Mouse (Mus musculus) CH12.LX (cell line): ENCODE results near the gene Hmgn3. TPM values are rescaled to one million over a fixed set of nuclear protein-coding genes. Genes with fewer than 3 reads are reported as not detected.
A peak's percentile ranks its signal among the peaks of the same experiment; 100 is the strongest.

Experiments
- DNase-seq: peaks from one replicate; pipeline ENCODE4 v3.0.0-alpha.2; 2013; ENCODE audit errors: extremely low read depth
- H3K27ac ChIP-seq: 2 replicates; pipeline ENCODE4 v1.5.1; 2012; ENCODE audit warnings: low read depth, mild to moderate bottlenecking, control low read depth, moderate library complexity; ENCODE audit not compliant: insufficient read depth
- H3K27me3 ChIP-seq: replicated peaks from 2 replicates; pipeline ENCODE3; 2012; ENCODE audit warnings: inconsistent platforms
- H3K36me3 ChIP-seq, 2 experiments: replicated peaks in 1 of 2; 2 replicates each; pipeline versions ENCODE3 to v1.6.1; 2012; ENCODE audit warnings: inconsistent platforms in 1 of 2, low read length in 1 of 2, mild to moderate bottlenecking in 1 of 2, mixed read lengths in 1 of 2, moderate library complexity in 1 of 2; ENCODE audit not compliant: control insufficient read depth in 1 of 2, insufficient read depth in 1 of 2
- H3K4me1 ChIP-seq, 2 experiments: 2 replicates each; pipeline ENCODE4 v1.6.1; 2012; ENCODE audit warnings: inconsistent platforms in 1 of 2, moderate library complexity in 1 of 2; ENCODE audit not compliant: insufficient read depth in 2 of 2, control insufficient read depth in 1 of 2
- H3K4me2 ChIP-seq: 2 replicates; pipeline ENCODE4 v1.6.1; 2012; ENCODE audit warnings: low read depth, mild to moderate bottlenecking, control low read depth; ENCODE audit not compliant: poor library complexity, insufficient read depth, severe bottlenecking
- H3K4me3 ChIP-seq, 3 experiments: fragments of 150-350 bp in 1 of 3; sonication (generic) in 1 of 3; replicated peaks in 1 of 3; 2 replicates each; pipeline versions ENCODE3 to v1.5.1; 2011 to 2012; ENCODE audit warnings: low read depth in 2 of 3, low read length in 2 of 3, mild to moderate bottlenecking in 2 of 3, moderate library complexity in 2 of 3, control low read depth in 1 of 3, improper control_type of control experiment in 1 of 3, inconsistent platforms in 1 of 3, mixed read lengths in 1 of 3; ENCODE audit not compliant: poor library complexity in 1 of 3
- H3K79me2 ChIP-seq: replicated peaks from 2 replicates; pipeline ENCODE4 v1.6.1; 2012; ENCODE audit warnings: mild to moderate bottlenecking, moderate library complexity; ENCODE audit not compliant: control insufficient read depth, poor library complexity, insufficient read depth, severe bottlenecking; ENCODE audit errors: extremely low read depth
- H3K9ac ChIP-seq: 2 replicates; pipeline ENCODE4 v1.6.1; 2012; ENCODE audit warnings: low read depth, mild to moderate bottlenecking, control low read depth, moderate library complexity; ENCODE audit not compliant: insufficient read depth
- H3K9me3 ChIP-seq: replicated peaks from 2 replicates; pipeline ENCODE3; 2012; ENCODE audit warnings: low read length, inconsistent platforms, mixed read lengths
- CHD1 ChIP-seq: IDR thresholded peaks from 2 replicates; pipeline ENCODE4 v1.6.1; 2012; ENCODE audit warnings: low read depth, low read length, improper control_type of control experiment, inconsistent platforms
- CHD2 ChIP-seq: IDR thresholded peaks from 2 replicates; pipeline ENCODE4 v1.6.1; 2011; ENCODE audit warnings: low read length, improper control_type of control experiment
- CTCF ChIP-seq, 2 experiments: IDR thresholded peaks in 1 of 2; conservative IDR thresholded peaks in 1 of 2; 2 replicates each; pipeline ENCODE4 v1.5.1; 2011 to 2012; ENCODE audit warnings: low read depth in 2 of 2, low read length in 2 of 2, improper control_type of control experiment in 1 of 2, inconsistent platforms in 1 of 2, mild to moderate bottlenecking in 1 of 2, moderate library complexity in 1 of 2
- E2F4 ChIP-seq: IDR thresholded peaks from 2 replicates; pipeline ENCODE4 v1.6.1; 2011; ENCODE audit warnings: low read depth, low read length, improper control_type of control experiment; ENCODE audit not compliant: insufficient replicate concordance
- ELF1 ChIP-seq: IDR thresholded peaks from 2 replicates; pipeline ENCODE4 v1.6.1; 2014; ENCODE audit warnings: low read depth, mild to moderate bottlenecking, inconsistent platforms, low read length, improper control_type of control experiment
- EP300 ChIP-seq: IDR thresholded peaks from 2 replicates; pipeline ENCODE4 v1.6.1; 2011; ENCODE audit warnings: low read length, improper control_type of control experiment
- ETS1 ChIP-seq: conservative IDR thresholded peaks from 2 replicates; pipeline ENCODE4 v1.6.1; 2012; ENCODE audit warnings: low read depth, mild to moderate bottlenecking, inconsistent platforms, low read length, improper control_type of control experiment, moderate library complexity
- HCFC1 ChIP-seq: IDR thresholded peaks from 2 replicates; pipeline ENCODE4 v1.6.1; 2012; ENCODE audit warnings: low read depth, mild to moderate bottlenecking, inconsistent platforms, low read length, improper control_type of control experiment
- IRF4 ChIP-seq: IDR thresholded peaks from 2 replicates; pipeline ENCODE4 v1.6.1; 2014; ENCODE audit warnings: low read depth, mild to moderate bottlenecking, inconsistent platforms, low read length, improper control_type of control experiment
- JUN ChIP-seq: IDR thresholded peaks from 2 replicates; pipeline ENCODE4 v1.6.1; 2011; ENCODE audit warnings: low read depth, mild to moderate bottlenecking, low read length, improper control_type of control experiment, moderate library complexity; ENCODE audit not compliant: insufficient read depth
- MAX ChIP-seq: IDR thresholded peaks from 2 replicates; pipeline ENCODE4 v1.6.1; 2011; ENCODE audit warnings: low read length, improper control_type of control experiment
- MAZ ChIP-seq: IDR thresholded peaks from 2 replicates; pipeline ENCODE4 v1.6.1; 2012; ENCODE audit warnings: low read depth, mild to moderate bottlenecking, inconsistent platforms, low read length, improper control_type of control experiment, moderate library complexity
- MEF2A ChIP-seq: IDR thresholded peaks from 2 replicates; pipeline ENCODE4 v1.6.1; 2014; ENCODE audit warnings: low read depth, mild to moderate bottlenecking, inconsistent platforms, low read length, improper control_type of control experiment, borderline replicate concordance
- MXI1 ChIP-seq: IDR thresholded peaks from 2 replicates; pipeline ENCODE4 v1.6.1; 2011; ENCODE audit warnings: mild to moderate bottlenecking, low read depth, low read length, improper control_type of control experiment
- MYC ChIP-seq: IDR thresholded peaks from 2 replicates; pipeline ENCODE4 v1.6.1; 2011; ENCODE audit warnings: low read depth, mild to moderate bottlenecking, improper control_type of control experiment, low read length
- NELFE ChIP-seq: IDR thresholded peaks from 2 replicates; pipeline ENCODE4 v1.6.1; 2011; ENCODE audit warnings: low read depth, low read length, improper control_type of control experiment
- NRF1 ChIP-seq: IDR thresholded peaks from 2 replicates; pipeline ENCODE4 v1.6.1; 2014; ENCODE audit warnings: low read depth, mild to moderate bottlenecking, inconsistent platforms, low read length, improper control_type of control experiment, moderate library complexity
- POLR2AphosphoS2 ChIP-seq: IDR thresholded peaks from 2 replicates; pipeline ENCODE4 v1.6.1; 2011; ENCODE audit warnings: low read depth, low read length, improper control_type of control experiment
- SIN3A ChIP-seq: IDR thresholded peaks from 2 replicates; pipeline ENCODE4 v1.6.1; 2012; ENCODE audit warnings: low read length, improper control_type of control experiment, inconsistent platforms
- TBP ChIP-seq: conservative IDR thresholded peaks from 2 replicates; pipeline ENCODE4 v1.6.1; 2011; ENCODE audit warnings: low read depth, low read length, improper control_type of control experiment
- TCF12 ChIP-seq: IDR thresholded peaks from 2 replicates; pipeline ENCODE4 v1.6.1; 2014; ENCODE audit warnings: low read depth, mild to moderate bottlenecking, inconsistent platforms, low read length, improper control_type of control experiment
- USF1 ChIP-seq: IDR thresholded peaks from 2 replicates; pipeline ENCODE4 v1.6.1; 2014; ENCODE audit warnings: low read depth, mild to moderate bottlenecking, inconsistent platforms, low read length, improper control_type of control experiment
- dilution Hi-C: fragments of 300-500 bp; cut with MboI; formaldehyde crosslinking; loops from 2 replicates; pipeline ENCODE4 v1.14.3; 2020; ENCODE audit warnings: low sequenced_read_pairs; ENCODE audit not compliant: extremely low pct_unique_long_range_greater_than_20kb, extremely low pct_ligation_motif_present
- in situ Hi-C: fragments of 300-500 bp; cut with MboI; formaldehyde crosslinking; loops from 3 replicates; pipeline ENCODE4 v1.14.3; 2019; ENCODE audit warnings: low sequenced_read_pairs, low pct_ligation_motif_present, low pct_unique_long_range_greater_than_20kb, mixed read lengths
- polyA plus RNA-seq: library from polyadenylated mRNA; unstranded; fragments of >175 nt; gene quantifications from 2 replicates; pipeline ENCODE4 v1.2.1, GENCODE M21; 2012; ENCODE audit warnings: low read depth; ENCODE audit not compliant: insufficient read length
- total RNA-seq, 2 experiments: library from RNA; depleted of rRNA; stranded (reverse); fragments of 300-350 nt in 1 of 2; fragments of >200 nt in 1 of 2; gene quantifications; 2 replicates each; pipeline ENCODE4 v1.2.3; 2012 to 2014

Hmgn3 gene
- total and polyA plus RNA-seq, 3 experiments, result 50.8 to 167 (median 121) TPM

GRCm38 (mm10) chr9:83109705-83110104 is 36.8 kb downstream of the Hmgn3 start:
- dilution Hi-C loops, result no loop called here
- H3K9me3 ChIP-seq, result no peaks in the 10 kb centered on the region
- peak overlapping the region; percentile 57 to 64 (median 58) for H3K4me3 ChIP-seq
- peak overlapping the region; percentile 54; the same call in 1 of the 2 replicates for H3K27ac ChIP-seq
- H3K79me2 ChIP-seq, result peaks cover 24% of the 10 kb centered on the region
- H3K27me3 ChIP-seq, result no peaks in the 10 kb centered on the region
- 0 out of 2 replicates have a peak, but pooled peaks have one; percentile 7 for TF ChIP-seq TBP
- TF ChIP-seq ELF1, result no peak
- no peak for TF ChIP-seq MEF2A
- peak; percentile 93; the same call in 1 of the 2 replicates for TF ChIP-seq CHD1
- TF ChIP-seq, all 38 proteins: peak for 2
- in situ Hi-C loops, result loop anchor here (10.0 kb wide), 2 partner anchors 135 to 215 kb away; partner anchors contain the start of gene Phip
- Histone ChIP-seq H3K4me1 (peaks cover 18 to 39% of the 10 kb centered on the region in 2 experiments), H3K9ac (peak overlapping the region; percentile 94), H3K4me2 (peak overlapping the region; percentile 91; the same call in 1 of the 2 replicates), H3K36me3 (peaks cover 0 to 16% of the 10 kb centered on the region in 2 experiments)
- DNase-seq, result no peak

GRCm38 (mm10) chr9:83108821-83109220 is 37.7 kb downstream of the Hmgn3 start:
- dilution Hi-C loops (no loop called here), in situ Hi-C loops (no loop called here)
- TF ChIP-seq TCF12 (no peak), CTCF (conservative IDR thresholded peaks at IDR 0.05 in 1 of 2, IDR thresholded peaks at IDR 0.05 in 1 of 2; ENCODE audit: low read depth in 2 of 2, low read length in 2 of 2) (no peak), MAZ (no peak), USF1 (no peak), EP300 (peak; percentile 43), IRF4 (no peak), ETS1 (peak; percentile 45), HCFC1 (no peak), JUN (no peak), NELFE (peak; percentile 38; the same call in 1 of the 2 replicates), E2F4 (no peak), MXI1 (peak; percentile 60; the same call in 1 of the 2 replicates), CHD1 (peak; percentile 78; the same call in 1 of the 2 replicates), CHD2 (peak; percentile 36; the same call in 1 of the 2 replicates), SIN3A (no peak), MAX (no peak; the same call in 1 of the 2 replicates), NRF1 (no peak), MYC (peak; percentile 15; the same call in 1 of the 2 replicates), POLR2AphosphoS2 (0 out of 2 replicates have a peak, but pooled peaks have one; percentile 53)
- no peaks in the 10 kb centered on the region for H3K9me3 ChIP-seq
- H3K4me1 ChIP-seq, result peaks cover 15 to 38% of the 10 kb centered on the region in 2 experiments
- H3K79me2 ChIP-seq, result peaks cover 17% of the 10 kb centered on the region
- H3K36me3 ChIP-seq, result peaks cover 0 to 11% of the 10 kb centered on the region in 2 experiments
- no peaks in the 10 kb centered on the region for H3K27me3 ChIP-seq
- H3K27ac ChIP-seq, result peak overlapping the region; percentile 81
- peak overlapping the region; percentile 94 for H3K9ac ChIP-seq
- peak overlapping the region; percentile 91 for H3K4me2 ChIP-seq
- peak overlapping the region; percentile 57 to 64 (median 58) for H3K4me3 ChIP-seq
- no peak for DNase-seq
